Mouse (Mus musculus) small intestine, adult 2 months (tissue): ENCODE results near the gene BC049352. TPM values are rescaled to one million over a fixed set of nuclear protein-coding genes. Genes with fewer than 3 reads are reported as not detected.

ENCODE experiments used
- H3K27ac ChIP-seq: fragments of 200-500 bp; 2 replicates; pipeline ENCODE4 v1.5.1; 2012; ENCODE audit warnings: low read depth, low read length, control low read depth, inconsistent platforms; ENCODE audit not compliant: insufficient read depth
- H3K27me3 ChIP-seq: fragments of 200-500 bp; 2 replicates; pipeline ENCODE4 v1.6.1; 2012; ENCODE audit warnings: mild to moderate bottlenecking, moderate library complexity, low read length, inconsistent platforms; ENCODE audit not compliant: control insufficient read depth, insufficient read depth
- H3K36me3 ChIP-seq: fragments of 200-500 bp; 2 replicates; pipeline ENCODE4 v1.6.1; 2012; ENCODE audit warnings: mild to moderate bottlenecking, low read length, control low read depth, inconsistent platforms; ENCODE audit not compliant: control insufficient read depth, insufficient read depth
- H3K4me1 ChIP-seq: fragments of 200-500 bp; 2 replicates; pipeline ENCODE4 v1.6.1; 2012; ENCODE audit warnings: low read length, inconsistent platforms, mixed read lengths; ENCODE audit not compliant: control insufficient read depth, insufficient read depth, insufficient read length
- H3K4me3 ChIP-seq: fragments of 200-500 bp; 2 replicates; pipeline ENCODE4 v1.5.1; 2012; ENCODE audit warnings: low read depth, mild to moderate bottlenecking, control low read depth, inconsistent platforms, low read length, moderate library complexity
- CTCF ChIP-seq: fragments of 200-500 bp; IDR thresholded peaks from 2 replicates; pipeline ENCODE4 v1.5.1; 2012; ENCODE audit warnings: low read depth, mild to moderate bottlenecking, control low read depth, inconsistent platforms, low read length, moderate library complexity, mixed read lengths; ENCODE audit not compliant: insufficient replicate concordance, insufficient read length; ENCODE audit errors: extremely low read depth
- POLR2A ChIP-seq: fragments of 200-500 bp; IDR thresholded peaks from 2 replicates; pipeline ENCODE4 v1.6.1; 2012; ENCODE audit warnings: low read depth, mild to moderate bottlenecking, control low read depth, inconsistent platforms, low read length, moderate library complexity
- WGBS: fragments of 180-500 bp; shearing (Covaris S2); methylation state at CpG from one replicate; pipeline ENCODE4 v1.1.7; 2018; 5-methylcytosine and 5-hydroxymethylcytosine counted together
- polyA plus RNA-seq: library from polyadenylated mRNA; depleted of rRNA; stranded (reverse); fragments of >200 nt; gene quantifications from 2 replicates; pipeline ENCODE4 v1.2.3, GENCODE M21; 2012

Gene BC049352
- polyA plus RNA-seq, 1 experiment, result 0.10 TPM

DNA sequence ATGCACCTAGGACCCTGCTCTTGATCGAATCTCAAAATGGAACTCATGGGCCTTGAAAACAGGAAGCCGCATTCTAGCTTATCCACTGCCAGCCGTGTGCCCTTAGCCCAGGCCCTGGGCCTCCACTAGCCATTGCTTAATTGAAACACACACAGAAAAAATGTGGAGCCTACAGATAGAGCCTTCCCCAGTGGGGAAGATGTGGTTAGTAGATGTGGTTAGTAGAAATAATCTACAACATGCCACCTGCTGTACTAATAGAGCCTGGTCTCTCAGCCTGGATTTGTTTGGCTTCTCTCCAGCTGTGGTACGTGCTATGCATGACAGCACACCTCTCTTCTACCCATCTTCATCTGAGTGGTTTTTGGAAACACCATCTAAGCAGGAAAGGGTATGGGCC, 92.4 kb downstream of the BC049352 start:
- Histone ChIP-seq H3K36me3 (no peaks in the 10 kb centered on the region), H3K27ac (no peak overlapping the region), H3K4me3 (no peak overlapping the region), H3K27me3 (peaks cover 3% of the 10 kb centered on the region; the same call in 1 of the 2 replicates), H3K4me1 (0 out of 2 replicates have a peak, but pooled peaks cover 2% of the 10 kb centered on the region)
- WGBS, result 75% methylated on average over 4 of the region's 4 CpGs
- TF ChIP-seq POLR2A (no peak), CTCF (no peak)

DNA sequence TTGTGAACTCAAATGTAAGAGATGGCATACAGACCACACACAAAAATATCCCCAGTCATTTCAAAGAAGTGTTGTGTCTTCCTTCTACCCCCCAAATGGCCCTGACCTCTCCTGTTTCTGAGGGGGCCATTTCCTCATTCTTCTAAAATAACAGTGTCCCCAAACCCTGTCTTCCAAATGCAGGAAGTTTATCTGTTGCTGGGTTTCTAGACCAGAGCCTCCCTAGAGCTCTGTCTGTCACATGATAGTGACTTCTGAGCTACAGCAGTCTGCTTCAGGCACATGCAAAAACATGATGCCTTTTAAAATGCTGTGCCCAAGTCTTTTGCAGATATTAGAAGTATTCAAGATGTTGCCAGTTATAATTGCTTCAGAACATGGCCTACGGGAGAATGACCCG, 92.8 kb downstream of the BC049352 start:
- H3K4me3 ChIP-seq, result no peak overlapping the region
- H3K27me3 ChIP-seq, result no peaks in the 10 kb centered on the region
- H3K4me1 ChIP-seq, result 0 out of 2 replicates have a peak, but pooled peaks cover 2% of the 10 kb centered on the region
- no peaks in the 10 kb centered on the region for H3K36me3 ChIP-seq
- TF ChIP-seq POLR2A (no peak), CTCF (no peak)
- WGBS, result 82% methylated on average over 2 of the region's 2 CpGs
- no peak overlapping the region for H3K27ac ChIP-seq

DNA sequence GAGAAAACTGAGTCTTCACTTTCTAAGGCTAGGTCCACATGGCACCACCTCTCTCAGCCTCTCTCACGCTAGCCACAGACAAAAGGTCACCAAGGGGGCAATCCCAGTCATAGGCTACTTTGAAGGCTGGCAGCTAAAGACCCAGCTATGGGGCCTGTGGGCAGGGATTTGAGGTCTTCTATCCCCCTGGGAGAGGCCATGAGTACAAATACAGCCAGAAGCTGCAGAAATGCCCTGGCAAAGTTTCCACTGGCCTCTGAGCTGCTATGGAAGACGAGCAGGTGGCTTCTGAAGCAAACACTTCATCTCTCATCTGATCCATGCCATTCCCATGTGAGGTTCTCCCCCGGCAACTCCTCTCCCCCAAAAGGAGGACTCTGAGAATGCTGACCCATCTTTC, 98.3 kb downstream of the BC049352 start:
- no peak for TF ChIP-seq CTCF
- H3K27me3 ChIP-seq, result no peaks in the 10 kb centered on the region
- no peak overlapping the region for H3K4me3 ChIP-seq
- H3K36me3 ChIP-seq, result no peaks in the 10 kb centered on the region
- WGBS, result 66% methylated on average over 3 of the region's 3 CpGs
- H3K4me1 ChIP-seq, result 0 out of 2 replicates have a peak, but pooled peaks cover 2% of the 10 kb centered on the region
- no peak overlapping the region for H3K27ac ChIP-seq

DNA sequence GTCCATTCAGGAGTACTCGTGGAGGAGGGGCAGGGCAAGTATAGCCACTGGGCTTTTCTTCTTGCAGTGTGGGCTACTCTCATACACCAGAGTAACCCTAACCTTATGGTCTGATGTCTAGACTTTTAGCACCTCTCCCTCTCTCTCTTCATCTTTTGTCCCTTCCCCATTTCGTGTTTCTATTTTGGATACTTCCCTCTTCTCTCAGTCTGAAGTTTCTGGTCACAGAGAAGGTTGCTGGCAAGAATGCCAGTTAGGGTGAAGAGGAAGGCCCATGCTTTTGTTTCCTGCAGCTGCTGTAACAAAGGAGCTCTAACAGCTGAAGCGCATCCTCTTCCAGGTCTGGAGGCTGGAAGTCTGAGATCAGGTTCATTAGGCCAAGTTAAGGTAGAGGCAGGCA, 99.1 kb downstream of the BC049352 start:
- TF ChIP-seq POLR2A (no peak), CTCF (no peak)
- H3K4me3 ChIP-seq, result no peak overlapping the region
- 77% methylated on average over 3 of the region's 3 CpGs for WGBS
- H3K4me1 ChIP-seq, result peaks cover 5% of the 10 kb centered on the region; the same call in 1 of the 2 replicates
- no peaks in the 10 kb centered on the region for H3K36me3 ChIP-seq
- no peak overlapping the region for H3K27ac ChIP-seq
- no peaks in the 10 kb centered on the region for H3K27me3 ChIP-seq

DNA sequence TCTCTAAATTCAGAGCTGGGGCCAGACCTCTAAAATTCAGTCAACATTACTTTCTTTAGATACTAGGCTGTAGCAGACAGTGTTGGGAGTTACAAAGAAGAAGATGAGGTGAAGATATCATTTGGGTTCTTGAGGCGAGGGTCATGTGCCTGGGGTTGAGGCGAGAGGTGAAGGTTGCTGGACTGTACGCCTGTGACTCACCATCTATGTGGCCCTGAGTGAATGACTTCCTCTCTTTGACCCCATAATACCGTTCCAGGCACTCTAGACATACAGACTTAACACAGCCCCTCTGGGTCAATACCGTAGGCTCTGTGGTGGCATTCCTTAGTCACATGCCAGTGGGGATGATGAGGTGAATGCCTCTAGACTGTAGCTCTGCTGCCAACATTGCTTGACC, 100.7 kb downstream of the BC049352 start:
- 73% methylated on average over 5 of the region's 5 CpGs for WGBS
- H3K36me3 ChIP-seq, result no peaks in the 10 kb centered on the region
- TF ChIP-seq CTCF (no peak), POLR2A (no peak)
- H3K4me1 ChIP-seq, result peaks cover 5% of the 10 kb centered on the region; the same call in 1 of the 2 replicates
- H3K27ac ChIP-seq, result no peak overlapping the region
- H3K4me3 ChIP-seq, result no peak overlapping the region
- no peaks in the 10 kb centered on the region for H3K27me3 ChIP-seq

DNA sequence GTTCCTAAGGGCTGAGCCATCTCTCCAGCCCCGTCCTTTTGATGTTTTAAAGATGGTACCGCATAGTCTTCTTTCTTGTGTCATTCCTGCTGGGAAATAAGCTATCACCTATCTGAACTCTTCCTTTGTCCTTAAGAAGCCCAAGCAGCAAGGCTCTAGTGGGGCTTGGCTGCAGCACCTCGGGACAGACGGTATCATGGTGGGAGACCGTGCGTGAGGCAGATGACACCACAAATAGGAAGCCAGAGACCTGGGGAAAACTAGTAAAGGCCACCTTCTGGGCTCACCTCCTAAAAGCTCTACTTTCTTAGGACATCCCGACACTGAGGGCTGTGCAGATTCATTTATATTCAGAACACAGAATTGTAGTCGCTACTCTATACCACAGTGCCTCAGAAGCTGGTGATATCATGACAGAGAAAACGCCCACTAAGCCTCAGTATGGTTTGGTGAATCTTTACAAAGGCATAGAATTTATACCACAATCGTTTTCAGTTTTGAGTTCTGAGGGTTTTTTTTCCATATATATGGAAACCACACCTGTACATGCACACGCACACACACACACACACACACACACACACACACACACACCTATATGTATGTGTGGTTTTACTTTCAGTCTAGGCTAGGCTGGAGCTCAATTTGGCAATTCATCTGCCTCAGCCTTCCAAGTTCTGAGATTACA, 109.8 kb downstream of the BC049352 start:
- WGBS, result 79% methylated on average over 11 of the region's 11 CpGs
- Histone ChIP-seq H3K4me1 (peaks cover 4% of the 10 kb centered on the region; the same call in 1 of the 2 replicates), H3K27ac (no peak overlapping the region), H3K36me3 (no peaks in the 10 kb centered on the region), H3K4me3 (no peak overlapping the region), H3K27me3 (no peaks in the 10 kb centered on the region)
- TF ChIP-seq CTCF (no peak), POLR2A (no peak)

DNA sequence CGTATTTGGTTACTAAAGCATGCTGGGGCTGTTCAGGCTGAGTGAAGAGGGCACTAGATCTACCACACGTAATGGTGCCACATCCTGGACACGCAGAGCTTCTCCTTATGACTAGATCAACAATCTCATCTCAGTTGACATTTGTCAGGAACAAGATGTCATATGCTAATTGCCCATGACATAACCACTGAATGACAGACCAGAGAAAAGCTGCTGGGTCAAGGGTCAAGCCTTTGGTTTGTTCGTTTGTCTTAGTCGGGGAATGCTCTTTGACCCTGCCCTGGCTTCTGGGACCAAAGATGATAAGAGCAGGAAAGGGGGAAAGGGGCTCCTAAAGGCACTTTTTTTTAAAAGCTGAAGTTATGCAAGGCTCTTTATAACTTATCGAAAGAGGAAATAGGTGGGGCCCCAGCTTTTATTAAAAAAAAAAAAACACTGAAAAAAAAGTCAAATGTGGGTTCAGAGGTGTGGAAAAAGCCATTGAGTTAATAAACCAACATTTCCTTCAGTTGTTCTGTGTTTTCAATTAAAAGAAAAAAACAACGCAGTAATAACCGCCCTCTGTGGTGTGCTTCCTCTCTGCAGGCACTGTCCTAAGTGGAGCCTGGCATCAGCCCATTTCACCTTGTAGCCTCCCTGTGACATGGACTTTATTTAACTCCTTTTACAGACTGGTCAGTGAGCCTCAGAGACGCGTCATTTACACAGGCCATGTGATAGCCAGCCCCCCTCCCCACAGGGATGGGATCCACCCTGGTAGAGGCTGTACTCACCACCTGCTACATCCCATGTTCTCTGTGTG, 112.6 kb downstream of the BC049352 start:
- TF ChIP-seq POLR2A (no peak), CTCF (no peak)
- H3K27me3 ChIP-seq, result no peaks in the 10 kb centered on the region
- WGBS, result 21% methylated on average over 10 of the region's 10 CpGs
- peaks cover 4% of the 10 kb centered on the region for H3K4me1 ChIP-seq
- no peak overlapping the region for H3K4me3 ChIP-seq
- peak overlapping the region; percentile 52; the same call in 1 of the 2 replicates for H3K27ac ChIP-seq
- H3K36me3 ChIP-seq, result no peaks in the 10 kb centered on the region
